Mouse (Mus musculus) CD4-positive, CD25-positive, alpha-beta regulatory T cell, adult 9 weeks (primary cell): Measurements from ENCODE around the gene Htra3. TPM values are rescaled to one million over a fixed set of nuclear protein-coding genes. Genes with fewer than 3 reads are reported as not detected.

Experiments used
- polyA plus RNA-seq: library from polyadenylated mRNA; unstranded; fragments of 100-300 nt; shearing (Covaris generic); gene quantifications from one replicate; pipeline ENCODE4 v1.2.1, GENCODE M21; 2017

The Htra3 gene
- not detected for polyA plus RNA-seq

DNA sequence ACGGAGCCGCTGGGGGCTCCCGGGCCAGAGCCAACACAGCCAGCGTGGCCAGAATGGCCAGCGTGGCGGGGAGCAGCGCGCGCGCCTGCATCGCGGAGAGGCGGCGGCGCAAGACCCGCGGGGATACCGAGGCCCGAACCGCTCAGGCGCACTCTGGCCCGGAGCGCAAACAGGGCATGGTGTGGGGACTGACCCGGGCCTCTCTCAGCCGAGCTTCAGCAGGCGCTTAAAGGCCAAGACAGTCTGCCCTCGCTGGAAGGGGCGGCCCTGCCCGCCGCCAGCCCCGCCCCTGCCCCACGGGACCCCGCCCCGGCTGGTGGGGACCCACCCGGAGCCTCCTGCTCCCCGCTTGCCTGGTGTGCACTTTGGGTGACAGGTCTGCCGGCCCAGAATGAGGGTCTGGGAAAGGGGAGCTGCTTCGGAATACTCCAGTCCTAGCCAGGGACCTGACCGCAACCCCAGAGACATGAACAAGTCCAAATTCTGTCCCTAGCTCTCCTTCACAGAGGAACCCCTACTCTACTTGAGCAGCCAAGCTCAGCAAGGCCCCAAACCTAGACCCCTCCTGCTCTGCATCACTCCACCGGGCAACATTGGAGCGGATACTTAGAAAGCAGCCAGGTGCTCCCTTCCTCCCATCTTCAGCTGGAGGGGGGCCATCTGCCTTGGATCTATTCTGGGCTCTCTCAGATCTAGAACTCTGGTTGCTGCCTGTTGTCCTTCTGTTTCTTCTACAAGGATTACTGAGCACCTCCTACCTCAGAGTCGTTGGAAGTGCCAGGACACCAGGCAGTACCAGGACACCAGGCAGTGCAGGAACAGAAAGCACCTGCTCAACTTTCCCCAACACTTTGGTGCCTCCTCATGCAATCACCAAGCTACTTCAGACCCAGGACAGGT lies at the start of gene Htra3:
Gene Htra3 (minus strand): TSS at position 527 of the 900 bp plus-strand sequence.

Other genes with a start within 250 kb of the Htra3 start
- not detected for gene Cpz, start 154.1 kb downstream of the Htra3 start, polyA plus RNA-seq
- gene Trmt44, start 104.7 kb downstream of the Htra3 start, polyA plus RNA-seq: 10.1 TPM
- 53.9 TPM for gene Acox3, start 96.7 kb downstream of the Htra3 start, polyA plus RNA-seq
- gene Sh3tc1, start 60.2 kb upstream of the Htra3 start, polyA plus RNA-seq: 6.1 TPM
- gene Ablim2, start 78.1 kb upstream of the Htra3 start, polyA plus RNA-seq: 2.5 TPM
- gene Afap1, start 213.5 kb upstream of the Htra3 start, polyA plus RNA-seq: 11.0 TPM